Mouse (Mus musculus): ENCODE measurements around the gene Adgra1.

The Adgra1 gene

GRCm38 (mm10) chr7:139834036-139834435 lies at the start of gene Adgra1:
Gene Adgra1, plus strand, starts transcription at chr7:139834174.
- peak; percentile 87 to 90 for DNase-seq (ENCODE audit: low spot score in 2 of 2)

GRCm38 (mm10) chr7:139787382-139787781 lies 46.6 kb upstream of the Adgra1 start:
- DNase-seq (ENCODE audit: low spot score in 2 of 2) = no peak

- no peak for DNase-seq (ENCODE audit: low spot score in 2 of 2)
Measured at GRCm38 (mm10) chr7:139788927-139789326, 45.0 kb upstream of the Adgra1 start.

- DNase-seq (ENCODE audit: low spot score in 2 of 2) = no peak
Measured at GRCm38 (mm10) chr7:139789718-139790117, 44.3 kb upstream of the Adgra1 start.

- DNase-seq (ENCODE audit: low spot score in 2 of 2) = no peak
Measured at GRCm38 (mm10) chr7:139791601-139792000, 42.4 kb upstream of the Adgra1 start.

GRCm38 (mm10) chr7:139795004-139795605 lies 38.9 kb upstream of the Adgra1 start:
- no peak for DNase-seq (ENCODE audit: low spot score in 2 of 2)

GRCm38 (mm10) chr7:139797186-139798109 lies 36.5 kb upstream of the Adgra1 start:
- DNase-seq (ENCODE audit: low spot score in 2 of 2) = no peak

- DNase-seq (ENCODE audit: low spot score in 2 of 2) = peak in 1 of 2 experiments; percentile 19
Measured at GRCm38 (mm10) chr7:139806175-139806601, 27.8 kb upstream of the Adgra1 start.

GRCm38 (mm10) chr7:139810036-139810435 lies 23.9 kb upstream of the Adgra1 start:
- DNase-seq (ENCODE audit: low spot score in 2 of 2) = no peak

- no peak for DNase-seq (ENCODE audit: low spot score in 2 of 2)
Measured at GRCm38 (mm10) chr7:139811706-139812105, 22.3 kb upstream of the Adgra1 start.

GRCm38 (mm10) chr7:139813577-139814207 lies 20.3 kb upstream of the Adgra1 start:
- no peak for DNase-seq (ENCODE audit: low spot score in 2 of 2)

GRCm38 (mm10) chr7:139822301-139823010 lies 11.5 kb upstream of the Adgra1 start:
- no peak for DNase-seq (ENCODE audit: low spot score in 2 of 2)

GRCm38 (mm10) chr7:139827687-139828086 lies 6.3 kb upstream of the Adgra1 start:
- no peak for DNase-seq (ENCODE audit: low spot score in 2 of 2)

- no peak for DNase-seq (ENCODE audit: low spot score in 2 of 2)
Measured at GRCm38 (mm10) chr7:139833532-139833931, 442 bp upstream of the Adgra1 start.

GRCm38 (mm10) chr7:139835140-139836131 lies 1.5 kb downstream of the Adgra1 start:
- DNase-seq (ENCODE audit: low spot score in 2 of 2) = peak in 1 of 2 experiments; percentile 44

- DNase-seq (ENCODE audit: low spot score in 2 of 2) = no peak
Measured at GRCm38 (mm10) chr7:139840443-139841168, 6.6 kb downstream of the Adgra1 start.

- no peak for DNase-seq (ENCODE audit: low spot score in 2 of 2)
Measured at GRCm38 (mm10) chr7:139842397-139842796, 8.4 kb downstream of the Adgra1 start.

GRCm38 (mm10) chr7:139843140-139843539 lies 9.2 kb downstream of the Adgra1 start:
- no peak for DNase-seq (ENCODE audit: low spot score in 2 of 2)

GRCm38 (mm10) chr7:139843776-139844175 lies 9.8 kb downstream of the Adgra1 start:
- DNase-seq (ENCODE audit: low spot score in 2 of 2) = no peak

- DNase-seq (ENCODE audit: low spot score in 2 of 2) = no peak
Measured at GRCm38 (mm10) chr7:139845101-139845500, 11.1 kb downstream of the Adgra1 start.
